Mouse (Mus musculus) neural tube, embryonic 13.5 days (tissue): ENCODE results near the gene Gm49776. TPM values are rescaled to one million over a fixed set of nuclear protein-coding genes. Genes with fewer than 3 reads are reported as not detected.
A peak's percentile ranks its signal among the peaks of the same experiment; 100 is the strongest.
"Not testable (repeated sequence)": the region's sequence is repeated elsewhere in the genome, so short reads cannot be mapped to it uniquely, and the experiment has no call there.

Experiments used
- ATAC-seq: fragments of 200-750 bp; cut with Nextera tagmentation; 2 replicates; pipeline ENCODE4 v1.8.0; 2017; ENCODE audit warnings: low read depth, mild to moderate bottlenecking, moderate TSS enrichment, moderate library complexity
- H3K27ac ChIP-seq: fragments of 300-500 bp; sonication (generic); replicated peaks from 2 replicates; pipeline ENCODE4 v1.5.1; 2015; ENCODE audit warnings: moderate library complexity, mild to moderate bottlenecking, inconsistent platforms
- H3K27me3 ChIP-seq: fragments of 300-500 bp; sonication (generic); 2 replicates; pipeline ENCODE4 v1.6.1; 2015; ENCODE audit warnings: mild to moderate bottlenecking, inconsistent platforms
- H3K36me3 ChIP-seq: fragments of 300-500 bp; sonication (generic); 2 replicates; pipeline ENCODE4 v1.6.1; 2015; ENCODE audit warnings: mild to moderate bottlenecking, inconsistent platforms
- H3K4me1 ChIP-seq: fragments of 300-500 bp; sonication (generic); replicated peaks from 2 replicates; pipeline ENCODE4 v1.6.1; 2015; ENCODE audit warnings: inconsistent platforms
- H3K4me2 ChIP-seq: fragments of 300-500 bp; sonication (generic); 2 replicates; pipeline ENCODE4 v1.6.1; 2015; ENCODE audit warnings: inconsistent platforms, mild to moderate bottlenecking, moderate library complexity
- H3K4me3 ChIP-seq: fragments of 300-500 bp; sonication (generic); 2 replicates; pipeline ENCODE4 v1.5.1; 2015; ENCODE audit warnings: mild to moderate bottlenecking, inconsistent platforms
- H3K9ac ChIP-seq: fragments of 300-500 bp; sonication (generic); 2 replicates; pipeline ENCODE4 v1.6.1; 2015; ENCODE audit warnings: moderate library complexity, mild to moderate bottlenecking, inconsistent platforms
- H3K9me3 ChIP-seq: fragments of 300-500 bp; sonication (generic); 2 replicates; pipeline ENCODE4 v1.6.1; 2016; ENCODE audit warnings: inconsistent platforms
- WGBS: fragments of 180-500 bp; shearing (Covaris S2); methylation state at CpG from one replicate; pipeline ENCODE4 v1.1.7; 2015; 5-methylcytosine and 5-hydroxymethylcytosine counted together
- polyA plus RNA-seq: library from polyadenylated mRNA; unstranded; fragments of >200 nt; fragmentation: Nextera tagmentation; extraction: Ambion mirVana; gene quantifications from 2 replicates; pipeline ENCODE4 v1.2.1, GENCODE M21; 2015

Gm49776 gene
- polyA plus RNA-seq, 1 experiment from 2014 or later: 4.8 TPM

DNA sequence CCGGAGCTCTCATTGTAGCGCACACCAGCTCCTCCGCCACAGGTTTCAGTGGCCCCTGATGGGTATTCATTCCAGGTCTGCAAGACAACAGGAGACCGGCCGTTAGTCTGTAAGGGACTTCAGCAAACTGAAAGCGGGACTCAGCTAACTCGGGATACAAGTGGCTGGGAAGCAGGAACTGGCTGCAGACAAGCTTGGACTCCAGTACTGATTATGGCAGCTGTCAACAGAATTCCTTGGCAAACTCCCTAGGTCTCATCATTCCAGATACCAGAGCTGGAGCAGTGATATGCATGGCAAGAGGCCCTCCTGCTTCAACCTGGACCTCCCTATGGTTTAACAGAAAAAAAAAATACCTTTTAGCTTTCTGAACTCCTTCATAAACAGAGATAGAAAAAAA, 43.3 kb downstream of the Gm49776 start:
- Histone ChIP-seq H3K27me3 (no peaks in the 10 kb centered on the region), H3K4me3 (peak overlapping the region; percentile 28), H3K9me3 (no peaks in the 10 kb centered on the region), H3K4me1 (peaks cover 65% of the 10 kb centered on the region), H3K9ac (peak overlapping the region; percentile 64), H3K4me2 (peak overlapping the region; percentile 56), H3K27ac (peak overlapping the region; percentile 89), H3K36me3 (no peaks in the 10 kb centered on the region)
- no peak for ATAC-seq
- 58% methylated on average over 7 of the region's 7 CpGs for WGBS

DNA sequence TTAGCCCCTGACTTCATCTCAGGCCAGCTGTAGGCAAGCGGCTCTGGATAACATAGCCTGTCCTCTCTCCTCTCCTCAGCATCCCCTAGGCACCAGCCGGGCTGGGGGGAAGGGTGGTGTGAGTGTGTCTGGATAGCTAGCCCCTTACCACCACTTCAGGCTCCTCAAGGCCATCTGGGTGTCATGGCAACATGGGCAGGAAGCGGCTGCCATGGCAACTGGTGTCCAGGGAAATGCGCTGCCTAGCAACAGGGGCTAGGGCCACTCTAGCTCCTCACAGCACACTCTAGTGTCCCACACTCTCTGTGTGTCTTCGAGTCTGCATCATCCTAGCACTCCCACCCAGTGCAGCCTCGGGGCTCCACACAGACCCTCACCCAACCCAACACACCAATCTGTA, 44.4 kb downstream of the Gm49776 start:
- WGBS: 10% methylated on average over 6 of the region's 6 CpGs
- H3K4me1 ChIP-seq: peaks cover 72% of the 10 kb centered on the region

DNA sequence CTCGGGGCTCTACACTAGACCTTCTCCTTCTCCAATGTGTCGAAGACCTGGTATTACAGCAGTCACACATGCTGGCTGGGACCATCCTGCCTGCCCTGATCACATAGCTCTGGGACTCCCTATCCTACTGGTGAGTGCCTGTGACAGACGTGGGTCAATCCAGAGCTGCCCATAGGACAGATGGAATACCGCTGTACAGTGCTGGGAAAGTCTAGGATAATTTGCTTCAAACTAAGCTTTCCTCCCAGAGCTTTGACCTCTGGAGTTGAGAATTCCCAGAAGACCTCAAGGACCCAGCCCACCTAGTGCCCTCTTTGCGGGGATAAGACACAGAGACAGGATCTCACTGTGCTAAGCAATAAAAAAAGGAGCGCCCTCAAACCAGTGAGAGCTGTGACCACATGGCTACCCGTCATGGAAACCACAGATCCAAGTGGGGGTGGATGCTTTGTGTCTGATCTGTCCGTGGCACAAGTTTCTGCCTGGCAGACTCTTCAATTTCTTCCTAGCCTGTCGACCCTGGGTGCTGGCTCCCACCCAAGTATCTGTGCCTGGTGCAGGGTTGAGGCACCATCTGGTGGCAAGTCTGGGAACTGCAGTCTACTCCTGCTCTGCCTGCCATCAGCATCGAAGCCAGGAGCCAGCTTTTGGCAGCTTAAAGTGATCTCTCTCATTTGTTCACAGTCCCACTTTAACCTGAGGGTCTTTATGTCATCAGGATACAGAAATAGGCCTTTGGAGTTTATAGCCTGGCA, 46.5 kb downstream of the Gm49776 start:
- Histone ChIP-seq H3K4me1 (peaks cover 68% of the 10 kb centered on the region), H3K36me3 (no peaks in the 10 kb centered on the region), H3K27me3 (no peaks in the 10 kb centered on the region), H3K4me3 (no peak overlapping the region), H3K9me3 (no peaks in the 10 kb centered on the region), H3K9ac (no peak overlapping the region), H3K4me2 (no peak overlapping the region), H3K27ac (no peak overlapping the region)
- ATAC-seq: no peak
- WGBS: 46% methylated on average over 10 of the region's 10 CpGs

More for the DNA sequence above, 44.4 kb downstream of the Gm49776 start:
- peak; percentile 92 for ATAC-seq
- Histone ChIP-seq H3K27ac (peak overlapping the region; percentile 89), H3K9ac (peak overlapping the region; percentile 64), H3K27me3 (no peaks in the 10 kb centered on the region), H3K36me3 (no peaks in the 10 kb centered on the region), H3K4me3 (peak overlapping the region; percentile 28), H3K4me2 (peak overlapping the region; percentile 56), H3K9me3 (no peaks in the 10 kb centered on the region)

DNA sequence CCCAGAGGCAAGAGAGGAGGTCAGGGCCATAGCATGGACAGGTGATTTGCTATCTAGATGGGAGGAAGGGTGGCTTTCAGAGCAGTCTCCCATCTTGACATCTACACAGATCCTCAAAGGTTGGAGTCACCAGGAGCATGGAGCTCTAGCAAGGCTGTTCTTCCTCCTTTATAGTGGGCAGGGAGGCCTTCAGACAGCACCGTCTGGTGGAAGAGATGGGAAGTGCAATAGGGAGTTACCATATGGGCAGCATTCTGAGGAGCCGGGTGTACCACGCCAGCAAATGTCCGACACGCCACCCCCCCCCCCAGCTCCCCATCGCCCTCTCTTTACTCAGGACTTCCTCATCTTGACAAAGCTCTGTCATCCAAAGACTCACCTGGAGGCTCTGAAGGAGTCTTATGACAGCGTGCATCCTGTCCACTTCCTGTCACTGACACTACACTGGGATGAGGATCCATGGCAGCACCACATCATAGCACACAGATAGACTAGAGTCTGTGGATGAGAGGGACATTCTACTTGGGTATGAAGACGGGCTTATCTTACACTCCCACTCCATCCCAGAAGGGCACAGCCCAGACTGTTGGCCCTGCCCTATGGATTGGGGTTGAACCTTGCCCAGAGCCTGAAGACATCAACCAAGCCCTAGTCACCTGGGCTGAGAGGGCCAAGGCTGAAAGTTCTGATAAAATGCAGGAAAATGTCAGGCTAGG, 47.3 kb downstream of the Gm49776 start:
- 28% methylated on average over 8 of the region's 8 CpGs for WGBS
- ATAC-seq: no peak

DNA sequence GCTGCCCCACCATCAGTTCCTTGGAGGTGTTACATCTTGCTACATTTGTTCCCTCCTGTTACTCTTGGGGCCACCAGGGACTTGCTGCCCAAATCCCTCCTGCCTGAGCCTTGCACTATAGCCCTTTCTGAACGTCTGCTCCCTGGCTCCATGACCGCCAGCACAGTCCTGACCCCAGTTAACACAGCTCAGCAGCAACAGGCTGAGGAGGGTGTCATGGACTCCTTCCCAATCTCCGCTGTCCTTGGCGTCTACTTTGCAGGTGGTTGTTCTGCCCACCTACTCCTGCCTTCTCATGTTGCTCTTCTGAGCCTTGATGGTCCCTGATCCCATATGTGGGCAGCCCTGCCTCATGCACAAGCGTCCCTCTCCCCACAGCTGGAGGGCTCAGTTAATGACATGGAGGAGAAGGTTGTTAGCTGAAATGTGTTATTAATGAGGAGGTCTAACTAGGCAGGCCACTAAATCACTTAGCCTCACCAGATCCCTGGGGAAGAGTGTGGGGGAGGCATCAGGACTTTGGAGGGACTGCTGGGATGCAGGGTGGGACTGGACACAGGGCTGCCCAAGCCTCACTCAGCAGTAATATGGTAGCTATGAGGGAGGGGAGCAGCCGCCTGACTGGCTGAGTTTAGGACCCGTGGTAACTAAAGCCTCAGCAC, 54.6 kb downstream of the Gm49776 start:
- Histone ChIP-seq H3K27me3 (no peaks in the 10 kb centered on the region), H3K4me3 (no peak overlapping the region), H3K9ac (no peak overlapping the region), H3K4me2 (no peak overlapping the region), H3K27ac (no peak overlapping the region), H3K36me3 (no peaks in the 10 kb centered on the region), H3K9me3 (no peaks in the 10 kb centered on the region), H3K4me1 (peaks cover 48% of the 10 kb centered on the region)
- no peak for ATAC-seq
- WGBS: 44% methylated on average over 7 of the region's 7 CpGs

More for the DNA sequence above, 47.3 kb downstream of the Gm49776 start:
- Histone ChIP-seq H3K36me3 (no peaks in the 10 kb centered on the region), H3K9ac (no peak overlapping the region), H3K4me2 (no peak overlapping the region), H3K9me3 (no peaks in the 10 kb centered on the region), H3K27ac (no peak overlapping the region), H3K4me3 (no peak overlapping the region), H3K27me3 (no peaks in the 10 kb centered on the region), H3K4me1 (peaks cover 63% of the 10 kb centered on the region)

GRCm38 (mm10) chr16:18202061-18202460, 56.1 kb downstream of the Gm49776 start:
- H3K36me3 ChIP-seq: no peaks in the 10 kb centered on the region
- 87% methylated on average over 1 of the region's 1 CpGs for WGBS
- ATAC-seq: no peak
- H3K9me3 ChIP-seq: no peaks in the 10 kb centered on the region
- H3K27me3 ChIP-seq: no peaks in the 10 kb centered on the region
- H3K4me1 ChIP-seq: peaks cover 63% of the 10 kb centered on the region
- peak overlapping the region; percentile 14; the same call in 1 of the 2 replicates for H3K27ac ChIP-seq
- H3K4me3 ChIP-seq: no peak overlapping the region
- no peak overlapping the region for H3K9ac ChIP-seq
- no peak overlapping the region for H3K4me2 ChIP-seq

- WGBS: 64% methylated on average over 1 of the region's 1 CpGs
Observed at GRCm38 (mm10) chr16:18201620-18202019, 56.5 kb downstream of the Gm49776 start.

GRCm38 (mm10) chr16:18200062-18200461, 58.1 kb downstream of the Gm49776 start:
- no peak for ATAC-seq
- H3K9ac ChIP-seq: no peak overlapping the region
- H3K9me3 ChIP-seq: no peaks in the 10 kb centered on the region
- H3K36me3 ChIP-seq: no peaks in the 10 kb centered on the region
- no peak overlapping the region for H3K4me2 ChIP-seq
- peak overlapping the region; percentile 89 for H3K27ac ChIP-seq
- no peaks in the 10 kb centered on the region for H3K27me3 ChIP-seq
- WGBS: 81% methylated on average over 2 of the region's 2 CpGs
- peaks cover 81% of the 10 kb centered on the region for H3K4me1 ChIP-seq
- no peak overlapping the region for H3K4me3 ChIP-seq

More at GRCm38 (mm10) chr16:18201620-18202019, 56.5 kb downstream of the Gm49776 start:
- Histone ChIP-seq H3K36me3 (no peaks in the 10 kb centered on the region), H3K27me3 (no peaks in the 10 kb centered on the region), H3K4me1 (peaks cover 67% of the 10 kb centered on the region), H3K4me3 (no peak overlapping the region), H3K4me2 (no peak overlapping the region), H3K27ac (peak overlapping the region; percentile 14; the same call in 1 of the 2 replicates), H3K9ac (no peak overlapping the region), H3K9me3 (no peaks in the 10 kb centered on the region)
- ATAC-seq: no peak

- Histone ChIP-seq H3K4me2 (peak overlapping the region; percentile 5; the same call in 1 of the 2 replicates), H3K27ac (peak overlapping the region; percentile 89), H3K4me1 (peaks cover 86% of the 10 kb centered on the region), H3K9ac (0 out of 2 replicates have a peak overlapping the region, but pooled peaks have one; percentile 5), H3K36me3 (no peaks in the 10 kb centered on the region), H3K4me3 (no peak overlapping the region), H3K27me3 (no peaks in the 10 kb centered on the region), H3K9me3 (no peaks in the 10 kb centered on the region)
- peak; percentile 49 for ATAC-seq
- WGBS: 33% methylated on average over 10 of the region's 10 CpGs
Observed at GRCm38 (mm10) chr16:18198365-18199098, 59.6 kb downstream of the Gm49776 start.

GRCm38 (mm10) chr16:18197881-18198280, 60.2 kb downstream of the Gm49776 start:
- WGBS: 77% methylated on average over 6 of the region's 6 CpGs
- Histone ChIP-seq H3K9ac (0 out of 2 replicates have a peak overlapping the region, but pooled peaks have one; percentile 8), H3K27ac (peak overlapping the region; percentile 89), H3K4me1 (peaks cover 83% of the 10 kb centered on the region), H3K27me3 (no peaks in the 10 kb centered on the region), H3K4me2 (no peak overlapping the region), H3K9me3 (no peaks in the 10 kb centered on the region), H3K4me3 (no peak overlapping the region), H3K36me3 (no peaks in the 10 kb centered on the region)
- ATAC-seq: no peak

DNA sequence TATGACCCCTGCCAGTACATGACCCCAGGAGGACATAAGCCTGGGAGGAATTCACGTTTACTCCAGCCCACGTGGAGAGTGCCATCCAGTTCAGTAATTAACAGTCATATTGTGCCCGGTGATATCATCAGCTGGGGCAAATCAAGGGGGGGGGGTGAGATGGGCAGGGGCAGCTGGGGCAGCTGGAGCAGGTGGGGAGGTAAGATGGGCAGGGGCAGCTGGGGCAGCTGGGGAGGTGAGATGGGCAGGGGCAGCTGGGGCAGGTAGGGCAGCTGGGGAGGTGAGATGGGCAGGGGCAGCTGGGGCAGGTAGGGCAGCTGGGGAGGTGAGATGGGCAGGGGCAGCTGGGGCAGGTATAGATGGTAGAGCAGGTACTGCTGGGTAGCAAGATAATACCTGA, 62.6 kb downstream of the Gm49776 start:
- ATAC-seq, H3K27ac ChIP-seq, H3K9me3 ChIP-seq, H3K4me3 ChIP-seq, H3K9ac ChIP-seq, H3K27me3 ChIP-seq, H3K36me3 ChIP-seq, H3K4me2 ChIP-seq: not testable (repeated sequence)
- peaks cover 69% of the 10 kb centered on the region for H3K4me1 ChIP-seq
- 20% methylated on average over 3 of the region's 3 CpGs for WGBS
